Mouse (Mus musculus) liver, postnatal 0 days (tissue): Measurements from ENCODE around the gene Cav1. TPM values are rescaled to one million over a fixed set of nuclear protein-coding genes. Genes with fewer than 3 reads are reported as not detected.

Experiments used
- ATAC-seq: fragments of 200-750 bp; cut with Nextera tagmentation; 2 replicates; pipeline ENCODE4 v1.8.0; 2017; ENCODE audit warnings: mild to moderate bottlenecking, moderate library complexity
- DNase-seq: peaks from one replicate; pipeline ENCODE4 v3.0.0-alpha.2; 2016
- H3K27ac ChIP-seq: fragments of 300-500 bp; sonication (generic); 2 replicates; pipeline ENCODE4 v1.5.1; 2014; ENCODE audit warnings: antibody characterized with exemption, moderate library complexity, mild to moderate bottlenecking, low read depth
- H3K27me3 ChIP-seq: fragments of 300-500 bp; sonication (generic); 2 replicates; pipeline ENCODE4 v1.6.1; 2014; ENCODE audit warnings: low read length, control low read depth, mixed read lengths; ENCODE audit not compliant: insufficient read depth
- H3K36me3 ChIP-seq: fragments of 300-500 bp; sonication (generic); replicated peaks from 2 replicates; pipeline ENCODE4 v1.6.1; 2014; ENCODE audit warnings: mild to moderate bottlenecking, control low read depth, low read length, moderate library complexity, mixed read lengths; ENCODE audit not compliant: insufficient read depth
- H3K4me1 ChIP-seq: fragments of 300-500 bp; sonication (generic); 2 replicates; pipeline ENCODE4 v1.6.1; 2014; ENCODE audit warnings: antibody characterized with exemption, mild to moderate bottlenecking, control low read depth; ENCODE audit not compliant: insufficient read depth
- H3K4me2 ChIP-seq: fragments of 300-500 bp; sonication (generic); 2 replicates; pipeline ENCODE4 v1.6.1; 2014; ENCODE audit warnings: low read depth, mild to moderate bottlenecking, low read length, moderate library complexity, mixed read lengths
- H3K4me3 ChIP-seq: fragments of 300-500 bp; sonication (generic); 2 replicates; pipeline ENCODE4 v1.5.1; 2014; ENCODE audit warnings: low read depth, low read length
- H3K9ac ChIP-seq: fragments of 300-500 bp; sonication (generic); replicated peaks from 2 replicates; pipeline ENCODE4 v1.6.1; 2014; ENCODE audit warnings: mild to moderate bottlenecking, moderate library complexity
- H3K9me3 ChIP-seq: fragments of 300-500 bp; sonication (generic); 2 replicates; pipeline ENCODE4 v1.6.1; 2016; ENCODE audit warnings: mild to moderate bottlenecking, control low read depth, low read length, mixed read lengths
- CTCF ChIP-seq: sonication (generic); IDR thresholded peaks from 2 replicates; pipeline ENCODE4 v1.5.1; 2016; ENCODE audit warnings: antibody characterized with exemption, low read depth
- EP300 ChIP-seq: IDR thresholded peaks from 2 replicates; pipeline ENCODE4 v1.6.1; 2016; ENCODE audit warnings: antibody characterized with exemption, low read depth, mild to moderate bottlenecking
- WGBS: fragments of 180-500 bp; shearing (Covaris S2); extraction: QIAGEN DNeasy Blood & Tissue Kit; methylation state at CpG from one replicate; pipeline ENCODE4 v1.1.7; 2014; ENCODE audit not compliant: insufficient replicate concordance; 5-methylcytosine and 5-hydroxymethylcytosine counted together
- polyA plus RNA-seq: library from polyadenylated mRNA; unstranded; fragments of >200 nt; fragmentation: Nextera tagmentation; extraction: Ambion mirVana; gene quantifications from 2 replicates; pipeline ENCODE4 v1.2.1, GENCODE M21; 2015

The Cav1 gene
- polyA plus RNA-seq, result 6.9 and 7.3 TPM in 2 replicates

- H3K4me2 ChIP-seq, result peak within 1 kb of the TSS; percentile 90
- H3K9me3 ChIP-seq, result no peaks in the 10 kb centered on the region
- H3K9ac ChIP-seq, result no peak within 1 kb of the TSS
- peaks cover 3% of the 10 kb centered on the region; the same call in 1 of the 2 replicates for H3K4me1 ChIP-seq
- TF ChIP-seq CTCF (no peak), EP300 (no peak)
- H3K27me3 ChIP-seq, result peaks cover 17% of the 10 kb centered on the region
- ATAC-seq, result no peak
- 2% methylated on average over 26 of the region's 26 CpGs for WGBS
- peak within 1 kb of the TSS; percentile 45 for H3K4me3 ChIP-seq
- no peaks in the 10 kb centered on the region for H3K36me3 ChIP-seq
- peak; percentile 46 for DNase-seq
- no peak within 1 kb of the TSS for H3K27ac ChIP-seq
Observed at GRCm38 (mm10) chr6:17305954-17306601, at the start of gene Cav1. TSS of gene Cav1 (plus strand) at chr6:17306335.

GRCm38 (mm10) chr6:17258142-17258541 is 48.0 kb upstream of the Cav1 start:
- no peak for ATAC-seq
- Histone ChIP-seq H3K9me3 (no peaks in the 10 kb centered on the region), H3K27me3 (no peaks in the 10 kb centered on the region), H3K4me3 (no peak overlapping the region), H3K36me3 (no peaks in the 10 kb centered on the region), H3K27ac (no peak overlapping the region), H3K9ac (no peak overlapping the region), H3K4me2 (no peak overlapping the region), H3K4me1 (no peaks in the 10 kb centered on the region)
- 83% methylated on average over 1 of the region's 1 CpGs for WGBS
- DNase-seq, result no peak
- TF ChIP-seq CTCF (no peak), EP300 (no peak)

- 59% methylated on average over 1 of the region's 1 CpGs for WGBS
- Histone ChIP-seq H3K9ac (no peak overlapping the region), H3K4me2 (no peak overlapping the region), H3K4me1 (no peaks in the 10 kb centered on the region), H3K9me3 (no peaks in the 10 kb centered on the region), H3K27ac (no peak overlapping the region), H3K27me3 (no peaks in the 10 kb centered on the region), H3K36me3 (no peaks in the 10 kb centered on the region), H3K4me3 (no peak overlapping the region)
- DNase-seq, result no peak
- no peak for ATAC-seq
- TF ChIP-seq CTCF (no peak), EP300 (no peak)
Observed at GRCm38 (mm10) chr6:17258911-17259310, 47.2 kb upstream of the Cav1 start.

- H3K4me3 ChIP-seq, result no peak overlapping the region
- H3K9me3 ChIP-seq, result no peaks in the 10 kb centered on the region
- H3K9ac ChIP-seq, result no peak overlapping the region
- H3K4me2 ChIP-seq, result no peak overlapping the region
- DNase-seq (no peak), ATAC-seq (no peak)
- TF ChIP-seq CTCF (no peak), EP300 (no peak)
- H3K36me3 ChIP-seq, result no peaks in the 10 kb centered on the region
- H3K27me3 ChIP-seq, result no peaks in the 10 kb centered on the region
- WGBS, result 57% methylated on average over 2 of the region's 2 CpGs
- no peaks in the 10 kb centered on the region for H3K4me1 ChIP-seq
- H3K27ac ChIP-seq, result no peak overlapping the region
Observed at GRCm38 (mm10) chr6:17262786-17263185, 43.3 kb upstream of the Cav1 start.

GRCm38 (mm10) chr6:17265043-17265442 is 41.1 kb upstream of the Cav1 start:
- Histone ChIP-seq H3K9ac (no peak overlapping the region), H3K27me3 (no peaks in the 10 kb centered on the region), H3K9me3 (no peaks in the 10 kb centered on the region), H3K36me3 (no peaks in the 10 kb centered on the region), H3K4me3 (no peak overlapping the region), H3K27ac (no peak overlapping the region), H3K4me2 (no peak overlapping the region), H3K4me1 (no peaks in the 10 kb centered on the region)
- DNase-seq (no peak), ATAC-seq (no peak)
- TF ChIP-seq EP300 (no peak), CTCF (no peak)
- 45% methylated on average over 4 of the region's 4 CpGs for WGBS

DNA sequence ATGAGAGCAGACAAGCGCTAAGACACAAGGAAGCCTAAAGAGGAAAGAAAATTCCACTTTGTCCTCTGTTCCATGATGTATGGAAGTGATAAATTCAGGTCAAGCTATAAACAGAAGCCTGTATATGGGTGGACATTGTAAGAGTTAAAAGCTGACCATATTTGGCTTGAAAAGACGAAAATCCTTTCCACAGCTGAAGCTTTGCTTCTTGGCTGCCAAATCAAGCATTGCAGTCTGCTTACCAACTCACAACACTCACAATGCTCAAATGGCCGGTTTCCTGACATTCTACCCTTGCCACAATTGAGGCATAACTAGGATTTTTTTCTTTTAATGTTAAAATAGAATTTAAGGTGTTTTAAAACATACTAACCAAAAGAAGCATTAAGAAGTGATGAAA is 39.7 kb upstream of the Cav1 start:
- no peaks in the 10 kb centered on the region for H3K4me1 ChIP-seq
- H3K4me2 ChIP-seq, result no peak overlapping the region
- DNase-seq (no peak), ATAC-seq (no peak)
- H3K9ac ChIP-seq, result no peak overlapping the region
- TF ChIP-seq EP300, result no peak
- no peak for TF ChIP-seq CTCF
- 67% methylated on average over 3 of the region's 3 CpGs for WGBS
- H3K9me3 ChIP-seq, result no peaks in the 10 kb centered on the region
- no peak overlapping the region for H3K27ac ChIP-seq
- H3K4me3 ChIP-seq, result no peak overlapping the region
- no peaks in the 10 kb centered on the region for H3K27me3 ChIP-seq
- no peaks in the 10 kb centered on the region for H3K36me3 ChIP-seq
